Comparison of ENCODE assay signal across 15 mouse cellular contexts in genomic region chr2:146823483-146823951, GRCm38 (mm10). TPM values are rescaled to one million over a fixed set of nuclear protein-coding genes. Genes with fewer than 3 reads are reported as not detected.
DNase-seq lines count a peak whose midpoint lies in the region; ATAC-seq lines count a peak whose summit lies in the region.
"Had no signal": no experiment of that assay in that cellular context is flagged by ENCODE, and none has a peak within 500 bp of the region (broad histone marks: within the 10 kb centered on the region; RNA-seq: fewer than 3 reads in every experiment).

No protein-coding gene starts in this region.

- 32% methylated on average over 11 of the region's 11 CpGs for WGBS in embryonic facial prominence, embryonic 11.5 days
- WGBS in embryonic facial prominence, embryonic 10.5 days: 38% methylated on average over 11 of the region's 11 CpGs
- WGBS in midbrain, embryonic 11.5 days: 35% methylated on average over 11 of the region's 11 CpGs
- WGBS in midbrain, embryonic 10.5 days: 47% methylated on average over 11 of the region's 11 CpGs
- WGBS in hindbrain, embryonic 16.5 days: 18% methylated on average over 11 of the region's 11 CpGs
- 13% methylated on average over 11 of the region's 11 CpGs for WGBS in neural tube, embryonic 15.5 days

- H3K27me3 ChIP-seq in embryonic facial prominence, embryonic 11.5 days (ENCODE audit: control insufficient read depth, insufficient read depth, low read length): no peaks in the 10 kb centered on the region
- peaks cover 38% of the 10 kb centered on the region for H3K27me3 ChIP-seq in embryonic facial prominence, embryonic 10.5 days (replicated peaks; ENCODE audit: low read depth, poor library complexity, severe bottlenecking)
- peaks cover 5% of the 10 kb centered on the region; the same call in 1 of the 2 replicates for H3K27me3 ChIP-seq in midbrain, embryonic 11.5 days (ENCODE audit: control insufficient read depth, insufficient read depth, low read length)
- H3K27me3 ChIP-seq in midbrain, embryonic 10.5 days (ENCODE audit: low read depth, poor library complexity, severe bottlenecking): peaks cover 51% of the 10 kb centered on the region
- peaks cover 9% of the 10 kb centered on the region for H3K27me3 ChIP-seq in hindbrain, embryonic 16.5 days (replicated peaks; ENCODE audit: control insufficient read depth, insufficient read depth, low read length)
- peaks cover 12% of the 10 kb centered on the region; the same call in 1 of the 2 replicates for H3K27me3 ChIP-seq in neural tube, embryonic 15.5 days (replicated peaks)

- H3K4me1 ChIP-seq in embryonic facial prominence, embryonic 11.5 days (ENCODE audit: control insufficient read depth, insufficient read depth, low read length): no peaks in the 10 kb centered on the region
- H3K4me1 ChIP-seq in embryonic facial prominence, embryonic 10.5 days: peaks cover 13% of the 10 kb centered on the region
- peaks cover 11% of the 10 kb centered on the region; the same call in 1 of the 2 replicates for H3K4me1 ChIP-seq in midbrain, embryonic 11.5 days (ENCODE audit: control insufficient read depth, insufficient read depth, low read length)
- peaks cover 13% of the 10 kb centered on the region for H3K4me1 ChIP-seq in midbrain, embryonic 10.5 days
- H3K4me1 ChIP-seq in hindbrain, embryonic 16.5 days (ENCODE audit: control insufficient read depth, insufficient read depth, low read depth, low read length): peaks cover 6% of the 10 kb centered on the region
- H3K4me1 ChIP-seq in neural tube, embryonic 15.5 days: peaks cover 10% of the 10 kb centered on the region

- ATAC-seq in embryonic facial prominence, embryonic 11.5 days (replicated peaks; ENCODE audit: insufficient number of reproducible peaks, low FRiP score, low TSS enrichment, low read depth): no peak
- peak; percentile 35; the same call in 1 of the 2 replicates for ATAC-seq in midbrain, embryonic 11.5 days (ENCODE audit: low FRiP score)
- ATAC-seq in hindbrain, embryonic 16.5 days: peak; percentile 54; the same call in 1 of the 2 replicates
- no peak for ATAC-seq in neural tube, embryonic 15.5 days (ENCODE audit: low FRiP score)
- ATAC-seq: inflammation-experienced regulatory T-cells, adult 6 months; liver, postnatal 0 days had no signal

- H3K27ac ChIP-seq in embryonic facial prominence, embryonic 11.5 days (replicated peaks; ENCODE audit: low read depth, low read length): no peak overlapping the region
- no peak overlapping the region for H3K27ac ChIP-seq in embryonic facial prominence, embryonic 10.5 days (replicated peaks)
- H3K27ac ChIP-seq in midbrain, embryonic 11.5 days (ENCODE audit: low read depth, low read length): no peak overlapping the region; the same call in 1 of the 2 replicates
- H3K27ac ChIP-seq in midbrain, embryonic 10.5 days (replicated peaks): no peak overlapping the region
- no peak overlapping the region for H3K27ac ChIP-seq in hindbrain, embryonic 16.5 days (ENCODE audit: low read depth, low read length)
- H3K27ac ChIP-seq in neural tube, embryonic 15.5 days (replicated peaks): no peak overlapping the region; the same call in 1 of the 2 replicates
- H3K27ac ChIP-seq: limb, embryonic 12.5 days had no signal

- DNase-seq in embryonic facial prominence, embryonic 11.5 days (ENCODE audit: low spot score): peak; percentile 26
- no peak for DNase-seq in embryonic facial prominence, embryonic 10.5 days (ENCODE audit: low spot score)
- DNase-seq in midbrain, embryonic 11.5 days (ENCODE audit: low spot score, missing footprints): peak; percentile 84
- DNase-seq in midbrain, embryonic 10.5 days (ENCODE audit: low spot score): no peak
- no peak for DNase-seq in spleen, postnatal 14 days (ENCODE audit: low spot score in 2 of 2)
- DNase-seq in lung, postnatal 10 days: no peak
- DNase-seq: cerebellum, adult 2 months; gastrocnemius, postnatal 14 days; kidney, postnatal 10 days; liver, postnatal 0 days; thymus, adult 2 months had no signal

- H3K9me3 ChIP-seq in embryonic facial prominence, embryonic 11.5 days (replicated peaks; ENCODE audit: control insufficient read depth, low read length): no peaks in the 10 kb centered on the region
- no peaks in the 10 kb centered on the region for H3K9me3 ChIP-seq in embryonic facial prominence, embryonic 10.5 days
- no peaks in the 10 kb centered on the region for H3K9me3 ChIP-seq in midbrain, embryonic 11.5 days (ENCODE audit: control insufficient read depth, low read length)
- H3K9me3 ChIP-seq in midbrain, embryonic 10.5 days (replicated peaks): no peaks in the 10 kb centered on the region
- H3K9me3 ChIP-seq in hindbrain, embryonic 16.5 days (ENCODE audit: control insufficient read depth, low read length): no peaks in the 10 kb centered on the region
- no peaks in the 10 kb centered on the region for H3K9me3 ChIP-seq in neural tube, embryonic 15.5 days (replicated peaks)
- H3K9me3 ChIP-seq: limb, embryonic 12.5 days had no signal

- H3K4me3 ChIP-seq in embryonic facial prominence, embryonic 11.5 days (ENCODE audit: low read depth, low read length): no peak overlapping the region
- H3K4me3 ChIP-seq in embryonic facial prominence, embryonic 10.5 days: no peak overlapping the region
- H3K4me3 ChIP-seq in midbrain, embryonic 11.5 days (ENCODE audit: low read depth, low read length): no peak overlapping the region
- H3K4me3 ChIP-seq in midbrain, embryonic 10.5 days: no peak overlapping the region
- H3K4me3 ChIP-seq in hindbrain, embryonic 16.5 days (ENCODE audit: low read length): no peak overlapping the region
- no peak overlapping the region for H3K4me3 ChIP-seq in neural tube, embryonic 15.5 days (replicated peaks)
- H3K4me3 ChIP-seq: limb, embryonic 12.5 days had no signal

- no peak overlapping the region for H3K9ac ChIP-seq in embryonic facial prominence, embryonic 11.5 days (replicated peaks; ENCODE audit: low read length)
- no peak overlapping the region for H3K9ac ChIP-seq in midbrain, embryonic 11.5 days (ENCODE audit: low read length)
- 0 out of 2 replicates have a peak overlapping the region, but pooled peaks have one; percentile 17 for H3K9ac ChIP-seq in hindbrain, embryonic 16.5 days (ENCODE audit: low read depth, low read length)
- no peak overlapping the region for H3K9ac ChIP-seq in neural tube, embryonic 15.5 days (replicated peaks)
- H3K9ac ChIP-seq: limb, embryonic 12.5 days; liver, postnatal 0 days had no signal

- no peaks in the 10 kb centered on the region for H3K36me3 ChIP-seq in embryonic facial prominence, embryonic 11.5 days (replicated peaks; ENCODE audit: control insufficient read depth, insufficient read depth, low read depth, low read length)
- H3K36me3 ChIP-seq in embryonic facial prominence, embryonic 10.5 days (replicated peaks): no peaks in the 10 kb centered on the region
- no peaks in the 10 kb centered on the region for H3K36me3 ChIP-seq in midbrain, embryonic 11.5 days (ENCODE audit: control insufficient read depth, insufficient read depth, low read length)
- no peaks in the 10 kb centered on the region for H3K36me3 ChIP-seq in midbrain, embryonic 10.5 days
- H3K36me3 ChIP-seq in hindbrain, embryonic 16.5 days (ENCODE audit: control insufficient read depth, insufficient read depth, low read length): no peaks in the 10 kb centered on the region
- no peaks in the 10 kb centered on the region for H3K36me3 ChIP-seq in neural tube, embryonic 15.5 days
- H3K36me3 ChIP-seq: limb, embryonic 12.5 days had no signal

- H3K4me2 ChIP-seq in embryonic facial prominence, embryonic 11.5 days (ENCODE audit: low read depth, low read length): no peak overlapping the region
- no peak overlapping the region for H3K4me2 ChIP-seq in midbrain, embryonic 11.5 days
- H3K4me2 ChIP-seq in hindbrain, embryonic 16.5 days (ENCODE audit: low read length): peak overlapping the region; percentile 35
- peak overlapping the region; percentile 3; the same call in 1 of the 2 replicates for H3K4me2 ChIP-seq in neural tube, embryonic 15.5 days
- H3K4me2 ChIP-seq: limb, embryonic 12.5 days had no signal

RNA-seq across cellular contexts. Expression of gene Kiz, which starts 32.1 kb away (rescaled TPM):
- polyA plus RNA-seq in embryonic facial prominence, embryonic 11.5 days (2014; fragmentation: Nextera tagmentation; extraction: Ambion mirVana): 32.5 and 37.4 TPM in 2 replicates
- polyA plus RNA-seq in embryonic facial prominence, embryonic 10.5 days (2016; fragmentation: Nextera tagmentation; extraction: Ambion mirVana): 23.4 and 25.2 TPM in 2 replicates
- 37.4 and 38.0 TPM in 2 replicates for polyA plus RNA-seq in midbrain, embryonic 11.5 days (2014; fragmentation: Nextera tagmentation; extraction: Ambion mirVana)
- polyA plus RNA-seq in midbrain, embryonic 10.5 days (2016; fragmentation: Nextera tagmentation; extraction: Ambion mirVana): 32.2 and 33.7 TPM in 2 replicates
- 22.9 and 23.1 TPM in 2 replicates for polyA plus RNA-seq in hindbrain, embryonic 16.5 days (2015; fragmentation: Nextera tagmentation; extraction: Ambion mirVana)
- 25.3 and 28.2 TPM in 2 replicates for polyA plus RNA-seq in neural tube, embryonic 15.5 days (2015; fragmentation: Nextera tagmentation; extraction: Ambion mirVana)

Comparison
In these comparisons a context has a peak if more than half of its experiments do, and no peak if none do; other contexts are left out.
1. DNase-seq: peak in embryonic facial prominence, embryonic 11.5 days (single experiment) and midbrain, embryonic 11.5 days (single experiment); none in embryonic facial prominence, embryonic 10.5 days (single experiment), midbrain, embryonic 10.5 days (single experiment), spleen, postnatal 14 days (0 of 2) and lung, postnatal 10 days (single experiment).
2. ATAC-seq: peak in midbrain, embryonic 11.5 days (single experiment) and hindbrain, embryonic 16.5 days (single experiment); none in embryonic facial prominence, embryonic 11.5 days (single experiment) and neural tube, embryonic 15.5 days (single experiment).
3. H3K4me2 ChIP-seq: peak in hindbrain, embryonic 16.5 days (single experiment) and neural tube, embryonic 15.5 days (single experiment); none in embryonic facial prominence, embryonic 11.5 days (single experiment) and midbrain, embryonic 11.5 days (single experiment).